Mouse (Mus musculus): ENCODE data around the gene Rhof. TPM values are rescaled to one million over a fixed set of nuclear protein-coding genes. Genes with fewer than 3 reads are reported as not detected.

Rhof gene
- polyA plus RNA-seq, 1 experiment from 2014 or later, result 1.7 TPM

DNA sequence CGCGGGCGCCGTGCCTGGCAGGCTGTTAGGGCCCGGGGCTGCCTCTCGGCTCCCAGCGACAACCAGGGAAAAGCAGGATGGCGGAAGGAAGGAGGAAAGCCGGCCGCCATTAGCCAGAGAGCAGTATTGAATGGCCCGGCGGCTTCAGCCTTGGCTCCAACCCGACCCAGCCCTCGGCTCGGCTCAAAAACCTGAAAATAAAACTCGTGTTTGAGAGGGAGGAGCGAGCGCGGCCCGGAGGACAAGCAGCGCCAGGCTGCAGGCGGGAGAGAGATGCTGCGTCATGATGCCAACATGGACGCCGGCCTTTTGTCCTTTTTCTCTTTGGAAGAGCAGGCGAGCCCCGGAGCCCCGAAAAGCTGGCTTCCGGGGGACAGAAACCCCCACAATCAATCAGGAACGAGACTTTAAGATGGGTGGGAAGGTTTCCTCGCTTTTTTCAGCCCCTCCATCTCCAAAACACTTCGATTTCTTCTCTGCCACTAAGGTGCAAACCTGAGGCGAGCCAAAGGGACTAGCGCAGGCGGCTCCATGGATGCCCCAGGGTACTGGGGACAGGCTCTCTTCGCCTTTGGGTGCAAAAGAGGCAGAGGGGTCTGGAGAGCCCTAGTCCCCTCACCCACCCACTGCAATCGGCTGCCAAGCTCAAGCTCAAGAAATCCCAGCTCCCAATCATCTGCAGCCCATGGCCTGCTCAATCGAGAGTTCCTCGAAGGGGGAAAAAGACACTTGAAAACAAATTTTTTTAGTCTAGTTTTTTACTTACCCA, 6.6 kb upstream of the Rhof start:
- peak overlapping the region; percentile 100 for H3K27ac ChIP-seq (ENCODE audit: low read depth, low read length)
- peak overlapping the region; percentile 96 for H3K4me3 ChIP-seq (ENCODE audit: low read depth, low read length)
- peak overlapping the region; percentile 100 for H3K9ac ChIP-seq (ENCODE audit: low read depth, low read length)
- no peaks in the 10 kb centered on the region for H3K27me3 ChIP-seq (ENCODE audit: control insufficient read depth, insufficient read depth, low read length)
- peak overlapping the region; percentile 100 for H3K4me2 ChIP-seq (replicated peaks; ENCODE audit: low read depth, low read length)
- DNase-seq (ENCODE audit: low spot score) (peak; percentile 81), ATAC-seq (ENCODE audit: low FRiP score) (no peak)
- no peaks in the 10 kb centered on the region for H3K9me3 ChIP-seq (ENCODE audit: control insufficient read depth, low read length)
- WGBS, result under 1% methylated on average over 39 of the region's 39 CpGs
- H3K36me3 ChIP-seq (ENCODE audit: control insufficient read depth, insufficient read depth, low read length), result no peaks in the 10 kb centered on the region
- peaks cover 29% of the 10 kb centered on the region for H3K4me1 ChIP-seq (replicated peaks; ENCODE audit: control insufficient read depth, insufficient read depth, low read length)

DNA sequence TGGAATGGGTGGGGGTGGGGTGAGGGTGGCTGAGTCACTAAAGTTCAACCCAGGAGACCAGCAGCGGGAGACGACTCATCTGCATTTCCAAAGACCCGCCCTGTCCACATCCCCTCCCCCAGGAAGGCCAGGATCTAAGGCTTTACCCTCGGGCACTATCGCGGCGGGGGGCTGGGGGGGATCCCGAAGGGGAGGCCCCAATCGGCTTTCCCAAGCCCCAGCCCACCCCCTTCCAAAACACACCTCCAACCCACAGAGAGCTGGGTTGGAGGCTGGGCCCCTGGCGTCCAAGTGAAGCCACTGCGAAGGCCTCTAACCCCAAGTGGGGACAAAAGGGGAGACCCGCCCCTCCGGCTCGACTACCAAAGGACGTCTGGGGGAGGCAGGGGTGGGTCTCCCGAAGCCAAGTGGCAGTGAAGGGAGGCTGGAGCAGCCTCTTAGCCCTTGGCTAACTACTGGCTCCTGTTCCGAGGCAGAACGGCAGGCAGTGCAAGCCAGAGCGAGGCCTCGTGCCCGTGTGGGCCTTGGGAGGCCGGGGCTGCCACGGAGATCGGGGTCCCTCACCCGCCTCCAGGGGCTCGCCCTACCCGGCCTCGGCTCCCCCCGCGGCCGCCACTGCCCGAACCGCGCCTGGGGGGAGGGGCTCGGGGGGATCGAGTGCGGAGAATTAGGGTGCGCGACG, 5.9 kb upstream of the Rhof start:
- Histone ChIP-seq H3K36me3 (ENCODE audit: control insufficient read depth, insufficient read depth, low read length) (no peaks in the 10 kb centered on the region), H3K4me3 (ENCODE audit: low read depth, low read length) (peak overlapping the region; percentile 96), H3K9ac (ENCODE audit: low read depth, low read length) (peak overlapping the region; percentile 100), H3K27me3 (ENCODE audit: control insufficient read depth, insufficient read depth, low read length) (no peaks in the 10 kb centered on the region), H3K27ac (ENCODE audit: low read depth, low read length) (peak overlapping the region; percentile 100), H3K9me3 (ENCODE audit: control insufficient read depth, low read length) (no peaks in the 10 kb centered on the region), H3K4me2 (replicated peaks; ENCODE audit: low read depth, low read length) (peak overlapping the region; percentile 100), H3K4me1 (replicated peaks; ENCODE audit: control insufficient read depth, insufficient read depth, low read length) (peaks cover 28% of the 10 kb centered on the region)
- ATAC-seq (ENCODE audit: low FRiP score) (peak; percentile 67), DNase-seq (ENCODE audit: low spot score) (peak; percentile 87)
- under 1% methylated on average over 39 of the region's 40 CpGs for WGBS

DNA sequence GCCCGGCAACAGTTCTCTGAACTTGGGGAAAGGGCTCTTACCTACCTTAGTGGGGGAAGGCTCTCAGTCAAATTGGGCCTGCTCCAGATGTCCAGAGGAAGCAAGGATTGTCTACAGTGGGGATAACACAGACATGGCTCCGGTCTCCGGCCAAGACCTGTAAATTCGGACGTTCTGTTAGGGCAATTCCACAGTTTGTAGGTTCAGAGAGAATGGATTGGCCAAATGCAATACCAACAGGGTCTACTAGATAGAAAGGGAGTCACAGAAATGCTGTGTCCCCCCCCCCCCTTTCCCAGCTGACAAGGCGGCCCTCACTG, 5.4 kb upstream of the Rhof start:
- no peak for ATAC-seq (ENCODE audit: low FRiP score)
- peaks cover 28% of the 10 kb centered on the region for H3K4me1 ChIP-seq (replicated peaks; ENCODE audit: control insufficient read depth, insufficient read depth, low read length)
- 0% methylated on average over 5 of the region's 6 CpGs for WGBS

DNA sequence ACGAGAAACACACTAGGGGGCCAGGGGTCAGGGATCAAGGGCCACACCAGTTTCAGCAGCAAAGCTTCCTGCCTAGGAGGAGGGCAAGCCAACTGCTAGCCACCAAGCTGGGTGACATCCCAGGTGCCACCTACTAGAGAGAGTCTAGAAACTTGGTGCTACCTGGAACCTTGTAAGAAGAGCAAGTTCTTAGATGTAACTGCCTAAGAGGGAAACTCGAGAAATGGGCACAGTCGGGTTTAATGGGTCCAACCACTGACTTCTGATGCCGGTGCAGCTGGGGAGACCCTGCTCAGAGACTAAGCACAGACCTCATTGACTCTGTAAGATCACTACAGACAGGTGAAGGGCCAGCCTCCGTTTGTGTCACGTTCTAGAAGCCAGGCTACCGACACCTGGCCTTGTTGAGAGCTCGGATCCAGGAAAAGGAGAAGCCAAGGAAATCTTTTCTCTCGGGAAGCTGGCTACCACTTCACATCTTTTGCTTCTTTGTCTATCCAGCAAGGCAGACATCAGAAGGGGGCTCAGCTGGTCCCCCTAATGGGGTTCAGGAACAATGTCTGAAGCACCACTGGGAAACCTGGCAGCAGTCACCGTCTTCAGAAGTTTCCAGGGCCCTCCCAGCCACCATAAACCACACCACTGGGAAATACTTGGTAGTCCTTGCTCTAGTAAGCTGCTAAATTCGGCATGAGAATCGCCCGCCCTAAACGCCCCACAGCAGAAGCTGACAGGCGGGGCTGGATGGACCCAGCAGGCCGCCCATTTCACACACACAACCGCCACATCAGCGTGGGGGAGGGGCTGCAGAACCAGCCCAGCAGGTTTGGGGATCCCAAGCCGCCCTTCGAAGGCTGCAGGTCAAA, 4.8 kb upstream of the Rhof start:
- ATAC-seq (ENCODE audit: low FRiP score) (no peak), DNase-seq (ENCODE audit: low spot score) (peak; percentile 53)
- peak overlapping the region; percentile 96 for H3K4me3 ChIP-seq (ENCODE audit: low read depth, low read length)
- H3K9ac ChIP-seq (ENCODE audit: low read depth, low read length), result peak overlapping the region; percentile 100
- H3K4me2 ChIP-seq (replicated peaks; ENCODE audit: low read depth, low read length), result peak overlapping the region; percentile 100
- H3K36me3 ChIP-seq (ENCODE audit: control insufficient read depth, insufficient read depth, low read length), result no peaks in the 10 kb centered on the region
- 2% methylated on average over 20 of the region's 20 CpGs for WGBS
- H3K27ac ChIP-seq (ENCODE audit: low read depth, low read length), result peak overlapping the region; percentile 100
- no peaks in the 10 kb centered on the region for H3K9me3 ChIP-seq (ENCODE audit: control insufficient read depth, low read length)
- H3K27me3 ChIP-seq (ENCODE audit: control insufficient read depth, insufficient read depth, low read length), result no peaks in the 10 kb centered on the region
- peaks cover 30% of the 10 kb centered on the region for H3K4me1 ChIP-seq (replicated peaks; ENCODE audit: control insufficient read depth, insufficient read depth, low read length)

More for the DNA sequence above, 5.4 kb upstream of the Rhof start:
- no peaks in the 10 kb centered on the region for H3K9me3 ChIP-seq (ENCODE audit: control insufficient read depth, low read length)
- peak overlapping the region; percentile 100 for H3K27ac ChIP-seq (ENCODE audit: low read depth, low read length)
- no peaks in the 10 kb centered on the region for H3K36me3 ChIP-seq (ENCODE audit: control insufficient read depth, insufficient read depth, low read length)
- peak; percentile 82 for DNase-seq (ENCODE audit: low spot score)
- H3K9ac ChIP-seq (ENCODE audit: low read depth, low read length), result peak overlapping the region; percentile 100
- peak overlapping the region; percentile 100 for H3K4me2 ChIP-seq (replicated peaks; ENCODE audit: low read depth, low read length)
- H3K4me3 ChIP-seq (ENCODE audit: low read depth, low read length), result peak overlapping the region; percentile 96
- no peaks in the 10 kb centered on the region for H3K27me3 ChIP-seq (ENCODE audit: control insufficient read depth, insufficient read depth, low read length)

DNA sequence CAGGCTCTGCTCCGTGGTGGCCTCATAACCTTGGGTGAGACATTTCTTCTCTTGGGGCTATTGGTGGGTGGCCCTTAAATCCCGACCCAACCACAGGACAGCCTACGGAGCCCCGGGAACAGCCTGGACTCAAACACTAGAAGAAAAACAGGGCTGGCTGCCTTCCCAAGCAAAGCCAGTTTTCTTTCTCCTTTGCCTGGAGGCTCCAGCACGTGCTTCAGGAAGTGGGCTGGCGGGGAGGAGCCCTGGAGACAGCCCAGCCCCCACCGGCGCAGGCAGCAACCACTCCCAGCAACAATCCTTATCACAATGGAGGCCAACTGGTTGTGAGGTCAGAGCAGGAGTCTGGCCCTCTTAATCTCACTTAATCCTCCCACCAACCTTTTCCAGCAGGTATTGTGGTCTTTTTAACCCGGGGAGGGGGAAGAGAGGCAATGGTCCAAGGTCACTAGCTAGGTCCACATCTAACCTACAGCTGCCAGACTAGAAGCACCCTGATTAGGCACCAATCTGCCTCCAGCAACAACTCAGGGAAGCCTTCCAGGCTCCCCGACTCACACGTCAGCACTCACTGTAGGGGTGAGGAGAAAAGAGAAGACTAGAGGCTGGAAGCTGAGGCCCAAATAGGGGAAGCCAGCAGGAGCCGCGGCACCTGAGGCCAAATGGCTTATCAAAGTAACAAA, 4.0 kb upstream of the Rhof start:
- 0 out of 2 replicates have a peak, but pooled peaks have one; percentile 10 for ATAC-seq (ENCODE audit: low FRiP score)
- peaks cover 32% of the 10 kb centered on the region for H3K4me1 ChIP-seq (replicated peaks; ENCODE audit: control insufficient read depth, insufficient read depth, low read length)
- DNase-seq (ENCODE audit: low spot score), result peak; percentile 77

GRCm38 (mm10) chr5:123135471-123136360, 3.2 kb upstream of the Rhof start:
- peak overlapping the region; percentile 100 for H3K4me2 ChIP-seq (replicated peaks; ENCODE audit: low read depth, low read length)
- no peaks in the 10 kb centered on the region for H3K27me3 ChIP-seq (ENCODE audit: control insufficient read depth, insufficient read depth, low read length)
- H3K9ac ChIP-seq (ENCODE audit: low read depth, low read length), result peak overlapping the region; percentile 100
- H3K9me3 ChIP-seq (ENCODE audit: control insufficient read depth, low read length), result no peaks in the 10 kb centered on the region
- WGBS, result 5% methylated on average over 30 of the region's 30 CpGs
- no peaks in the 10 kb centered on the region for H3K36me3 ChIP-seq (ENCODE audit: control insufficient read depth, insufficient read depth, low read length)
- ATAC-seq (ENCODE audit: low FRiP score) (peak; percentile 8; the same call in 1 of the 2 replicates), DNase-seq (ENCODE audit: low spot score) (peak; percentile 66)
- H3K27ac ChIP-seq (ENCODE audit: low read depth, low read length), result peak overlapping the region; percentile 100
- H3K4me3 ChIP-seq (ENCODE audit: low read depth, low read length), result peak overlapping the region; percentile 96
- peaks cover 32% of the 10 kb centered on the region for H3K4me1 ChIP-seq (replicated peaks; ENCODE audit: control insufficient read depth, insufficient read depth, low read length)

More for the DNA sequence above, 4.0 kb upstream of the Rhof start:
- H3K36me3 ChIP-seq (ENCODE audit: control insufficient read depth, insufficient read depth, low read length), result no peaks in the 10 kb centered on the region
- H3K4me2 ChIP-seq (replicated peaks; ENCODE audit: low read depth, low read length), result peak overlapping the region; percentile 100
- H3K4me3 ChIP-seq (ENCODE audit: low read depth, low read length), result peak overlapping the region; percentile 96
- WGBS, result under 1% methylated on average over 13 of the region's 13 CpGs
- peak overlapping the region; percentile 100 for H3K9ac ChIP-seq (ENCODE audit: low read depth, low read length)
- H3K27ac ChIP-seq (ENCODE audit: low read depth, low read length), result peak overlapping the region; percentile 100
- H3K9me3 ChIP-seq (ENCODE audit: control insufficient read depth, low read length), result no peaks in the 10 kb centered on the region
- no peaks in the 10 kb centered on the region for H3K27me3 ChIP-seq (ENCODE audit: control insufficient read depth, insufficient read depth, low read length)

DNA sequence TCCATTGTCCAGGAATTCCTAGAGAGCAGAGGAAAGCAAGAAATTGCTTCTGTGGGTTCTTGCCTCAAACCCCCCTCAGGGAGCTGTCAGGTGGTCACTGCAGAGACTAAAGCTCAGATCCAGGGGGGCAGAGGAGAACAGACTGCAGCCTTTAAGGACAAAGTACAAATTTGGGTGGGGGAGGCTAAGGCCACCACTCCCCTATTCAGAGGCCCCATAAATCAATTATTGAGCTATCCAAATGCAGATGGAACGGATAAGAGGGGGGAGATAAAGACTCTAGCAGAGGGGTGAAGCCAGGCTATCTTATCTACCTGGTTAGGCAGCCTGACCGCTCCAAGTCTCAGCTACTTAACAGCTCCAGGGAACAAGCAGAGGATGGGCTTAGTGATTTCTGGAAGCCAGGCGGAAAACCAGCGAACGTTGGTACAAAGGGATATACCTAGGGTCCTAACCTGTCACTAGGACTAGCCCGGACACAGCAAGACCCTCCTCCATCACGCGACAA, 2.4 kb upstream of the Rhof start:
- no peaks in the 10 kb centered on the region for H3K27me3 ChIP-seq (ENCODE audit: control insufficient read depth, insufficient read depth, low read length)
- DNase-seq (ENCODE audit: low spot score) (peak; percentile 30), ATAC-seq (ENCODE audit: low FRiP score) (no peak)
- H3K9ac ChIP-seq (ENCODE audit: low read depth, low read length), result peak overlapping the region; percentile 100; the same call in 1 of the 2 replicates
- peak overlapping the region; percentile 43 for H3K27ac ChIP-seq (ENCODE audit: low read depth, low read length)
- H3K9me3 ChIP-seq (ENCODE audit: control insufficient read depth, low read length), result no peaks in the 10 kb centered on the region
- H3K4me3 ChIP-seq (ENCODE audit: low read depth, low read length), result peak overlapping the region; percentile 96
- H3K4me2 ChIP-seq (replicated peaks; ENCODE audit: low read depth, low read length), result peak overlapping the region; percentile 100
- peaks cover 32% of the 10 kb centered on the region for H3K4me1 ChIP-seq (replicated peaks; ENCODE audit: control insufficient read depth, insufficient read depth, low read length)
- H3K36me3 ChIP-seq (ENCODE audit: control insufficient read depth, insufficient read depth, low read length), result no peaks in the 10 kb centered on the region
- 23% methylated on average over 8 of the region's 8 CpGs for WGBS
